Mouse (Mus musculus): ENCODE data around the gene Myadml2.

DNA sequence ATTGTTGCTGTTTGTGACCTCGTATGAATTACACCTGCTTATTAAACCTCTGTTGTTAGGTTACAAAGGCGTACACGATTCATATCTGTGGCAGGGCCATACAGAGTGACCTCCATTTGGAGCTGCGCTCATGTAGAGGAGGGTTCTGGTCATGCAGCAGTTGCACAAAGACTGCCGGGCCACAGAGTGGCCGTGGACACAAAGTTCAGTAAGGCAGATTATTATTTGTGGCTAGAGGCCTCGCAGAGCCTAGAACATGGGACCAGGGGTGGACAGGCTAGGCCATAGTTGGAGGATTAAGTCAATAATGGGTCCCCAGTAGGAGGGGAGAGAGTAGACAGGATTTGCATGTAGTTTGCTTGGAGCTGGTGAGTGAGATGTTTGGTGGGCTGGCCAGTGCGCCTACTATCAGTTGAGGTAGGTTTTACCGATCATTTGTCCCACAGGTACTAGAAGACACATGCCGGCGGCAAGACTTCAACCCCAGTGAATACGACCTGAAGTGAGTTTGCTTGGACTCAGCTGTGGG lies 25.7 kb upstream of the Myadml2 start:
- TF ChIP-seq CTCF (conservative IDR thresholded peaks at IDR 0.05; ENCODE audit: low read length) (no peak), POU5F1 (IDR thresholded peaks at IDR 0.05; ENCODE audit: borderline replicate concordance, low read length) (no peak), NANOG (IDR thresholded peaks at IDR 0.05; ENCODE audit: borderline replicate concordance, low read length) (no peak)
